Mouse (Mus musculus) retina, postnatal 1 day (tissue): ENCODE results near the gene Isg20l2.
"Not testable (repeated sequence)": the region's sequence is repeated elsewhere in the genome, so short reads cannot be mapped to it uniquely, and the experiment has no call there.

Source experiments
- DNase-seq: peaks from one replicate; pipeline ENCODE4 v3.0.0-alpha.2; 2012

Gene Isg20l2

DNA sequence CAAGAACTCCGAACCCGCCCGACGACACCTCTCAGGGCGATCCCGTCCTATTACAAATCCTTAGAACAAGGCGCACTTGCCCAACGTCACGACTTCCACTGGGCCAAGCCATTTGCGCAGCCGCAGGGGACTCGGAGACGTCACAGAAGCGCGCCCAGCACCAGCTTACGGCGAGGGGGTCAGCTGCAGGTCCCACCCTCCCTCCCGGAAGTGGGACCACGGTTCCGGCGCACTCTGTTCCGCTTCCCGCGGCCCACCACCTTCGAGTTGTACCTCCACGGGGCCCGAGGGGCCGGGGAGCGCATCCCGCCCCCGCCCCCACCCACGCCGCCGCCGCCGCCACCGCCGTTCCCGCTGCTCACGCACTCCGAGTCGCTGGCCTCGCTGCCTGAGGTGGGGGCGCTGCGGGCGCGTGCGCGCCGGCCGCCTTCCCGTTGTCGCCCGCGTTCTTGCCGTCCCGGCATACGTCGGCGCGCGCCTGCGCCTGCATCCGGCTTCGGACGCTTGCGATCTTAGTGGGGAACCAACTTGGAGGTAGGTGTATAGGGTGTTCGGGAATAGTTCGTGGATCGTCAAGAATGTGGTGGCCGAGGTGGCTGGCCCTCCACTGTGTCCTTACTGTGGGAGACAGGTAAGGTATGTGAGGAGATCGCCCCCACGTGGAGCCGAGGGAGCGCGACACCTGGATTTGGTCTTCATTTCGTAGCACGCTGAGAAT lies at the start of gene Isg20l2, which contains the start of gene Rrnad1:
TSS of gene Isg20l2 (plus strand) at position 237 of the 718 bp plus-strand sequence.
TSS of gene Rrnad1 (minus strand) at position 640 of the 718 bp plus-strand sequence.
- DNase-seq: peak; percentile 98

DNA sequence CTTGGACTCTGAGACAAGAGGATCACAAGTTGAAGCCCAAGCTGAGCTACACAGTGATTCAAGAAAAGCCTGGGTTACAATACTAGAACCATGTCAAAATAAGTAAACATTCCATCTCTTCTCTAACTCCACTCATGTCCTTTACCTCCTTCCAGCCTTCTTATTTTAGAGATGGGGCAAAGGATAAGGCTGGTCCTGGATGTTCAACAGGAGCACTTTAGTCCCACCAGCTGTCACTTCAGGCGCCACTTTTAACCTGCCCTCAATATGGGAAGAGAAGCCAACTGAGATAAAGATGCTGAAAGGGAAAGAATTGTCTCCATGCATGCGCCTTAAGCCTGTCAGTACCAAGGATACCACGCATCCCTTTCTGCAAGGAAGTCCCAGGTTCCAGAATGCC lies 45.8 kb upstream of the Isg20l2 start:
- DNase-seq: no peak

DNA sequence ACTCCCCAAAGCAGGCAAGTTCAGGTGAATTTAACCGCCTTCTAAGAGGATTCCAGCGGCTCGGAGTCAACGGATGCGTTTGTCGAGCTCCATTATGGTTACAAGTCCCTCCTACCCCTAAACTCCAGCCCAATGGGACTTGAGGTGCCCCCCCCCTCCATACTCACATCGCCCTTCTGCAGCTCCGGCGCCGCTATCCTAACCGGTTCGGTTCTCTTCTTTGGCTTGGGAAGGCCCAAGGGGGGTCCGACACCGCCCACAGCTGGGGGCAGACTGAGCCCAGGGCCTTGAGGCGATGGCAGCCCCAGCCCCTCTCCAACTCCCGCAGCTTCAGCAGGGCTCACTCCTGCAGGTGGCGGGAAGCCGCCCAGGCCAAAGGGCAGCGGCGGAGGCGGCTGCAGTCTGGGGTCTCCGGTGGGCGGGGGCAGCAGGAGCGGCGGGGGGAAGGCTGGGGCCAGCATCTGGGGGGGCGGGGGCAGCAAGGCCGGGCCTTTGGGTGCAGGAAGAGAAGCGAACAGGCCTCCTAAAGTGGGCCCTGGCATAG lies 45.3 kb upstream of the Isg20l2 start:
- peak; percentile 56 for DNase-seq

DNA sequence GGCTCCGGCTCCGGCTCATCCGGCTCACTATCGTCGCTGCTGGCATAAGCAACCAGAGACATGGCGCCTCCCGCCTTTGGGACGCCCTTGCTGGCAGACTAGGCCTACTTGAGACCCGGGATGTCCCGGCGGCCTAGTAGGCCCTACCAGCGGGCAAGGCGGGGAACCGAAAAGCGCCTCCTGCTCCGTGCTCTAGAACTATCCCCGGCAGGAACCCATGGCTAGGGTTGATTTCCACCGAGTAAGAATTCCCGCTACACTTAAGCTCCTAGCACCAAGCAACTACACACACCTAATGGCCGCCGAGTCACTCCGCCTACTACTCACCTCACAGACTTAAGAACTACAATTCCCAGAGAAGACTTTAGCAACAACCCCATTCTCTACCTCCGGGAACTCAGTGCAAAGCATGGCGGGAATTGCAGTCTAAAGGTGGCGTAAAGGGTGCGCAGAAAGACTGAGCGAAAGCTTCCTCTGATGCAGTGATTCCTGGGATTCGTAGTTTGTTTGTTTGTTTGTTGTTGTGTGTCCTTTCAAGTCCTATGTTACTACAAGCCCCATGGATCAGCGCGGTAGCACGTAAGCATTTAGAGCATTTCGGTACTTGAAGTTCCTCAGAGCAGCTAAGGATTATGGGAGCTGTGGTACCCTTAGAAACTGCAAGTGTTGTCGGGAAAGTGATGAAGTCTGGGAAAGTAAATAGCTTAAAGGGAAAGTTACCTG lies 44.7 kb upstream of the Isg20l2 start, which contains the start of gene Prcc:
TSS of gene Prcc (minus strand) at position 328 of the 723 bp plus-strand sequence.
- DNase-seq: peak; percentile 100

DNA sequence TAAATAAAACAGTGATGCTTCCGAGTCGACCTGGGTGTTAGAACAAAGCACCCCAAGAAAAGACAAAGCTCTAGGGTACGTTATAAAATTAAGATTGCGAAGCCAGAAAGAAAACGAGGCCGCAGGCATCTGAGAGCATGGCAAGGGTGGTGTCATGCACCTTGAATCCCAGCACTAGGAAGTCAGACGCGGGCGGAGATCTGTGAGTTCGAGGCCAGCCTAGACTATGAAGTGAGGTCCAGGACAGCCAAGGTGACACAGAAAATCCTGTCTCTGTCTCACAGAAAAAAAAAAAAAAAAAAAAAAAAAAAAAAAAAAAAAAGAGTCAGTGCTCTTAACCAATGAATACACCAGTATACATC lies 44.1 kb upstream of the Isg20l2 start:
- DNase-seq: no peak

DNA sequence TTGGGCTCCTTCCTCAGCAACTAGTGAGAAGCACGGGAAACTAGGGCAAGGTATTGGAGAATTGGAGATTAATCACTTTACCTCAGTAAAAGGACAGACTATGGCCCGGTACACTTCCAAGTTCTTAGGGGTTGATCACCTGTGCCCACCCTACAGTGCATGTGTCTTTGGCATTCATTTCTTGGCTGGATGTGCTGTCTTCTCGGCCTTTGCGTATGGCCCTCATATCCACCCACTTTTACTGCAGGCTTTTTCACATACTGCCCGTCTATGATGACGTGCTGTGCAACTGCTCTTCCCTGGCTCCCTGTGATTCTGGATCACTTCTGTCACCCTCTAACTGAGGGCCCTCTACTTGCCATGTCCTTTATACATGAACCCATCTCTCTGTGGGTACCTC lies 43.7 kb upstream of the Isg20l2 start:
- no peak for DNase-seq

DNA sequence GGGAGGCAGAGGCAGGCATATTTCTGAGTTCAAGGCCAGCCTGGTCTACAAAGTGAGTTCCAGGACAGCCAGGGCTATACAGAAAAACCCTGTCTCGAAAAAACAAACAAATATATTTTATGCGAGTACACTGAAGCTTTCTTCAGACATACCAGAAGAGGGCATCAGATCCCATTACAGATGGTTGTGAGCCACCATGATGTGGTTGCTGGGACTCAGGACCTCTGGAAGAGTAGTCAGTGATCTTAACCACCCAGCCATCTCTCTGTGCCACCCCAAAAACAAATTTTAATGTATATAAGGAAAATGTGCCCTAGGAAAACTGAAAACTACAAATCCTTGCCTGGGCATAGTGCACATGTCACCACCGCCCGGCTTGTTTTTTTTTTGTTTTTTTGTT lies 42.7 kb upstream of the Isg20l2 start:
- DNase-seq: not testable (repeated sequence)

DNA sequence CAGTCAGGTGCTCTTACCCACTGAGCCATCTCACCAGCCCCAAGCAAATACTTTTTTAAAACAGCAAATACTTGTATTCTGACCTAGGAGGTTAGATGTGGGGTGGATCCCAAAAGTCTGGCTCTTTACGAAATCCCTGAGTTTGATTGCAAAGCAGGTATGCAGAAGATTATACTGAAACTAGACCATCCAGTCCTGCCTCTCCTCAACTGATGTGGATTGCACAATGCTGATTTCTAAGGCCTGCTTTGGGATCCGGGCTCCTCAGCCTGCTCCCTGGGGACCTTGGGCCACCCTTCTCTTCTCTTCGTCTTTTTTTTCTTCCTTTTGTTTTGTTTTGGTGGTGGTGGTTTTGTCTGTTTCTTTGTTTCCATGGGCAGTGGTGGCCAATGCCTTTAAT lies 38.6 kb upstream of the Isg20l2 start:
- DNase-seq: no peak

DNA sequence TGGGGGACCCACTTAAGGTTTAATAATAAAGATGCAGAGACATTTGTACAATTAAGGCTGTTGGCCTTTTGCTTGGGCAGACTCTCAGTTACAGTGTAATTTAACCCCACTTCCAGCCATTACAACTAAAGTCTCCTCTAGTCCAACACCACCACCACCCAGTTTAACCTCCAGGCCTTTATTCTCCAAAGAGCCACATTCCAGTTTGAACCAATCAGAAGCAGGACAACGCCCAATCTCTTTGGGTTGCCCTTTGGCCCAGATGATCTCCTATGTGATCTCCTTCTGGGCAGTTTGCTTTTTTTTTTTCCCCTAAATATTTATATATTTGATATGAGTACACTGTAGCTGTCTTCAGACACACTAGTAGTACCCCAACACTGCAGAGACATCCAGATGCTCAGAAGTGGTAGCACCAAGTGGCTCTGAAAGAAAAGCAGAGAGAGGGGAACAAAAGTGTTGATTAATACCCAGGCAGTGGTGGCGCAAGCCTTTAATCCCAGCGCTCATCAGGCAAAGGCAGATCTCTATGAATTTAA lies 36.7 kb upstream of the Isg20l2 start:
- DNase-seq: no peak

DNA sequence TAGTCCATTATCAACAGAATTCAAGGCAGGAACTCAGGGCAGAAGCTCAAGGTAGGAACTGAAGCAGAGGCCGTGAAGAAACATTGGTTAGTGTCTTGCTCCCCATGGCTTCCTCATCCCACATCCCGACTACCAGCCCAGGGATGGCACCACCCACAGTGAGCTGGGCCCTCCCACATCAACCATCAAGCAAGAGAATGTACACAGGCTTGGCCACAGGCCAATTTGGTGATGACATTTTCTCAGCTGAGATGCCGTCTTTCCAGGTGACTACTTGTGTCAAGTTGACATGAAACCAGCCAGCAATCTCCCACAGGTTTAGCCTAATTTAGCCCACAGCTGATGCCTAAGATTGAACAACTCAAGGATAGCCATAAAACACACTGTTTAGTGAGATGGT lies 30.8 kb upstream of the Isg20l2 start:
- DNase-seq: no peak

DNA sequence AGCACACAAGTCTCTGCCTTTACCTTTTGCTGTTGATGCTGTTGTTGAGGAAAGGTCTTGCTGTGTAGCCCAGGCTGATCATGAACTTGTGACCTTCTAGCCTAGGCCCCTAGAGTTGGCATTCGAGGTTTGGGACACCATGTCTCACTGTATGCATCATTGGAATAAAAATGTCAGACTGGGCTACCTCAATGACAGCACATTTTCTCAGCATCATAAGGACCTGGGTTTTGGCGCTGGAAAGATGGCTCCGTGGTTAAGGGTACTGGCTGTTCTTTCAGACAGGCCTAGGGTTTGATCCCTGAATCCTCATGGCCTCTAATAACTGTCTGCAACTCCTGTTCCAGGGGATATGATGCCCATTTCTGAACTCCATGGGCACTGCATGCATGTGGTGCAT lies 30.3 kb upstream of the Isg20l2 start:
- no peak for DNase-seq

DNA sequence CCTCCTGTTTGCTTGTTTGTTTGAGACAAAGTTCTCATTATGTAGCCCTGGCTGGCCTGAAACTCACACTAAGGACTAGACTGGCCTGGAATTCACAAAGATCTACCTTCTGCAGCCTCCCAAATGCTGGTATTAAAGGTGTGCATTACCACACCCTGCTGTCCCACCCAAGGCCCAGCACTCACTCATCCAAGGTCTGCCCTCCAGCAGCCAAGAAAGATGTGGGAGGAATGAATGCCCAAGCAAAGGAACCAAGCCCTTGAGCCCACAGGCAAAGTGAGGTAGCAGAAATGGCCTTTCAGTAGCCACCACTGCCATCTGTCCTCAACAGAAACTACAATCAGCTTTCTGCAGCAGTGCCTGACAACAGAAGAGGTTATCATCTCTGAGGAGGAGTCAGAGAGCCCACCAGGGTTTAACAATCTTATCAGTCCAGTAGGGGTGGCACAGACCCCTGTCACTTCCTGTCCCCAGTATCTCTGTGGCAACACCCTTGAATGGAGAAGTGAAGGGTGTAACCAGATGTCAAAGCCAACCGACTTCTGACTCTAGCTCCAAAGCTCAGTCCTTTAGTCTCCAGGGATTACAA lies 29.0 kb upstream of the Isg20l2 start:
- DNase-seq: no peak

DNA sequence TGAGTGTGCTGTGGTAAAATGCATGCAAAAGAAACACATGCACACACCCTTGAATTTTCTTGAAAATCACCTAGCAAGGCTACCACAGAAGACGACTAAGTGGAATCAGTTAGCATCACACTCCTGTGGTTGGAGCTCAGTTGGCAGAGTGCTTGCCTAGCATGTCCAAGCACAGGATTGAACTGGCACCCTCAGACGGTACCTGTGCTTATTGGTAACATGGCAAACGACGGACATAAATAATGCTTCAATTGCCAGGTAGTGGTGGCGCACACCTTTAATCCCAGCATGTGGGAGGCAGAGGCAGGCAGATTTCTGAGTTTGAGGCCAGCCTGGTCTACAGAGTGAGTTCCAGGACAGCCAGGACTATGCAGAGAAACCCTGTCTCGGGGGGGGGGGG lies 28.2 kb upstream of the Isg20l2 start:
- DNase-seq: not testable (repeated sequence)

DNA sequence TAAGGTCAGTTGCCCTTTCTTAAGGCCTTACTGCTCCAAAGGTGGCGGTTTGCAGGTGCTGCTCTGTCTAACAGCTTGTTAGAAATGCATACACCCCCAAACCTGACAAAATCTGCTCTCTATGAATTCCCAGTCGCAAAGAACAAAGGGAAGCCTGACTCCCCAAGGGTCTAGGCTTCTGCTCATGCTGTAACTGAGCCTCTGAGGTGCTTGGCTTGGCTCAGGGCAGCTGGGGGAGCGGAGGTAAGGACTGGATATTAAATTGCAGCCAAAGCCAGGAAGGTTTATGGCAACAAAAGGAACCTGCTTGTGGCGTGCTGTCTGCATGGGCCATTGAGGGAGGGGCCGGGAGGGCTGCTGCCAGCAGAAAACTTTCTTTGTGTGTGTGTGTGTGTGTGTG lies 26.3 kb upstream of the Isg20l2 start:
- no peak for DNase-seq

DNA sequence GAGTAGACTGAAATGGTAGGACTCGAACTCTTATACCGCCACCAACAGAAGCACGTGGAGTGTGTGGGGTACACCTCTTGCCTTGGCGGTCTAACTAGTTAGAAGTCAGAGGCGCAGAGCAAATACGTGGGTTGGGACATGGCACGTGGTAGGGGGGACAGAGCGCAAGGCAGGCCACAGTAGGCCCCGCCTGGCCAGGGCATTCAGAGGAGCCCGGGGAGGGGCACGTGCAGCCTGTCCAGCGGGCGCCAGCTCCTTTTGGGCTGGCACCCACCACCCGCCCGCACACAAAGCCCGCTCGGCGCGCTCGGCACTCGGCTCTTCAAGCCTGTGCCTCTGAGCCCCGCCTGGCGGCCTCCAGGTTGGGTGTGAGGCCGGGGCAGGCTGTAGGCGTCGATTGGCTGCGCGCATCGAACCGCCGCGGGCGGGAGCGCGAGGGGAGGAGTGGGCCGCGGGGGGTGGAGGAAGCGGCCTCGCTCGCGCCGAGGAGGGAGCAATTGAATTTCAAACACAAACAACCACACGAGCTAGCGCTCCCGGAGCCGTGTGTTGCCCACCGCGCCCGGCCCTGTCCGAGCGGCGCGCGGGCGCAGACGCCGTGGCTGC lies 24.1 kb upstream of the Isg20l2 start, which contains the start of gene Hdgf:
TSS of gene Hdgf (plus strand) at position 442 of the 606 bp plus-strand sequence.
- DNase-seq: peak; percentile 99

DNA sequence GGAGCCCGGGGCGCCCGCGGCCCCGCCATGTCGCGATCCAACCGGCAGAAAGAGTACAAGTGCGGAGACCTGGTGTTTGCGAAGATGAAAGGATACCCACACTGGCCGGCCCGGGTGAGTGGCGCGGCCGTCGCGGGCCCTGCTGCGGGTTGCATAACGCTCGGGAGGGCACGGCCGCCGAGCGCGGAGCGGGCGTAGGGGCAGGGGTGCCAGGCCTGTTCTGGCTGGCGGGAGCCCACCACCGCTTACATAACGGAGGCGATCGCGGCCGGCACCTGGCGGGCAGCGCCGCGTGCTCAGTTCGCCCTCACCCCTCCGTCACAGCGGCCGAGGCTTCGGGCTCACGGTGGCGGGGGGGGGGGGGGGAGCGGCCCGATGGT lies 23.5 kb upstream of the Isg20l2 start:
- DNase-seq: no peak

DNA sequence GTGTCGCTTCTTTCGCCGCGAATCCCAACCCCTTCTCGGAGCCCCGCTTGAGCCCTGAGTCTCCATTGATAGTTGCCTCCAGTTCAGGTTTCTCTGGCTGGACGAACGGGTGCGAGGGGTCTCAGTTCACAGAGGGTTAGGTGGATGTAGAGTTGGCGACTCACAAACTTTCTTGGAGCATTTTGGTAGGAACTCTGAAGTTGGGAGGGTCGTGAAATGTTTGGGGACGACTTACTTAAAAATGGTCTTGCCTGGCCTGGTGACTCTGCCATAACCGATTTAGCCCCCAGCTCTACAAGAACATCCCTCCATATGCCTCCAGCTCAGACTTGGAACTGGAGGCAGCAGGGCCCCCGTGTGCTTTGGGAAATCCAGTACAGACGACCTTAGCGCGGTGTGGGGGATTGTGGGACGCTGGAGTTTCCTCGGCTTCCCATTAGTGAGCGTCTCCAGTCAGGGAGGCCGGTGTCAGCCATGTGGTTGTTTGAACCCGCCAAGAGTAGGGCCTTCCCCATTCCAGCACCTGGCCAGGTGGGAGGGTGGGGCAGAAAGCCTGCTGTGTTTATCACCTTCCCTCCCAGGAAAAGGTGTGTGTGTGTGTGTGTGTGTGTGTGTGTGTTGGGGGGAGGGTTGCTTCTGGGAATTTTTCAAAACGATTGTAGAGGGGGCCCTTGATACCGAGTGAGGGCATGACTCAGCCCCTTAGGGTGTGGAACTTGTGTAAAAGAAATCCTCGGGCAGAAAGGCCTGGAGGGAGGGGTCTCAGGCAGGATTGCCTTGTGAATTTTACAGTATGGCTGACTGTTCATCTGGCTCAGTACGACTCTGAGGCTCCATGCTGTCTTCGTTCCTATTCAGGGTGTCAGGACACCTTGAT lies 22.9 kb upstream of the Isg20l2 start:
- DNase-seq: peak; percentile 34

DNA sequence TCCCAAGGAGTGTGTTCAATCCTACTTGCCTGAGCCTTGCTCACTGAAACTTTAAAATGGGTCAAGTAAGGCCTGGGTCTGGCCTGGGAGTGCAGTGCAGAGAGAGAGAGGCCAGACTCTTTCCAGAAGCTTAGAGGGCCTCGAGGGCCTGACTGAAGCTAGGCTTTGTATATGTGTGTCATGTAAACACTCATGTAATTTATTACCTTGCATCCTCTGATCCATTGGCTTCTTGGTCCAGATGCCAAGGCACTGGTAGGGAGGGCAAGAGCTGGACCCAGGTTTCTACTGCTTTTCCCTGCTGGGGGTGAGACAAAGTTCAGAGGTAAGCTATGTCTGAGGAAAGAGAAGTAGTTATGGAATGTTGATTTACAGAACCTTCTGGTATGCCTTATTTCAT lies 22.2 kb upstream of the Isg20l2 start:
- no peak for DNase-seq

DNA sequence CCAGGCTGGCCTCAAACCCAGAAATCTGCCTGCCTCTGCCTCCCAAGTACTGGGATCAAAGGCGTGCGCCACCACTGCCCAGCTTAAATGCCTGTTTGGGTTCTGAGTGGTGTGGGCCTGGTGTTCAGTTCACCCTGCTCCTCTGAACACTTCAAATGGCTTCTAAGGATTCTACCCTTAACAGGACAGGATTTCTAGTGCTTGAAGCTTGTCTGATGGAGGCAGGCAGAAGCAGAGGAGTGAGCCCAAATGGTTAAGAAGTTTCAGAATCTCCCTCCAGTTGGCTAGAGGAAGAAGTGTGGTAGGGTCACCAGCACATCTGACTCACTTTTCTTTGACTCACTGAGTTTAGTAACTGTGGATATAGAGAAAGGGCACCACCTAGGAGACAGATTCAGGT lies 20.7 kb upstream of the Isg20l2 start:
- no peak for DNase-seq

DNA sequence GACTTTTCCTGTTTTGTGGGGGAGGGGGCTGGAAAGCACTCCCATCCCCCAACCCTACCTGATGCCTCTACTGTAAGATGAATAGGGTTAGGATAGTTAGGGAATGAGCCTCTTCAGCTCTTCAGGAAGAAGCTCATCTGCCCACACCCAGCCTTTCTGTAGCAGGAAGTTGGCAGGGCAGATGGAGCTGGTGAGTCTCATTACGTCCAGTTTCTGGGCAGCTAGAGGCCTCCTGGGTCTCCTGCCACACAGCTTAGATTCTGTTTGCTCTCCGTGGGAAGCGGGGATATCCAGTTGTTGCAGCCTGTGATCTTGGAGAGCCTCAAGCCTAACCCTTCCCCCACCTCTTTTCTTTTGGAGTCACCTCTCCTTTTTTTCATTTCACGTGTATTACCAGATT lies 20.2 kb upstream of the Isg20l2 start:
- no peak for DNase-seq

DNA sequence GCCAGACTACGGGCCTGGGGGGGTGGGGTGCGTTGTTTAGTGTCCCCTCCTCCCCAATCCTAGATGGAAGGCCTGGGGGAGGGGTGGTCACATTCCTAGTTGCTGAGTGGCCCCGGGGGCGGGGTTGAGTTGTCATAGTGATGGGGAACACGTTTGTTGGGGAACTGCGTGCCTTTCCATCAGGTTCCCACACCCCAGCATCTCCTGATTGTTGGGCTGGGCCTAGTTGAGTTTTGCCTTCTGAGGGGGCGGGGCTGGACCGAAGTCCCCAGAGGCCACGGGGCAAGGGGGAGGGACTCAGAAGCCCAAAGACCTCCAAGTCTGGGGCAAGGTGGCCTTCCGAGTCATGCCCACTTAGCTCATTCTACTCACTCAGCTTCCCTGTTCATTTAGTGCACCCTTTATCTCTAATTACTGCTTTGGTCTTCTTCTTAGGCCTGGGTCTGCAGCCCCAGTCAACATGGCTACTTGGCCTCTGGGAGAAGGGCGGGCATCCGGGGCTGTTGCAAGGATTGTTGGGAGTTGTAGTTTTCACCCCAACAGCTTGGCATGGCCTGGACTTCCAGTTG lies 19.5 kb upstream of the Isg20l2 start:
- peak; percentile 85 for DNase-seq

DNA sequence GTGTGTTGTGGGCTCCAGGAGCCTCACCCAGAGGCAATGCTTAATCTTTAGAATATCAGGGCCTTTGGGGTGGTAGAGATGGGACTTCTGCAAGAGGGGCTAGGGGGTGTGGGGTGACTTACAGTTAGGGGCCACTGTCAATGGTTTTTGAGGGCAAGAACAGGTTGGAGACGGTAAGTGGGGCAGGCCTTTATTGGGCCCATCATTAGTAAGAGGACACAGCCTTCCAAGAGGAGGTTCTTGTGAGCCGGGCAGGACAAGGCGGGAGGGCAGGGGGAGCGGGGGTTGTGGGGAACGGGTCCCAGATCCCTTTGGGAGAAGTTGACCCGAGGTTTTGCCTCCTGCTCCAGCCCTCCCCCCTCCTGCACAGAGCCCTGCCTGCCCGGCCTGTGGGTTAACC lies 16.6 kb upstream of the Isg20l2 start:
- DNase-seq: no peak
